Mouse (Mus musculus) activated CD4-positive, CD25-positive, alpha-beta regulatory T cell, adult 4 months (primary cell): ENCODE results near the gene Plpp4. TPM values are rescaled to one million over a fixed set of nuclear protein-coding genes. Genes with fewer than 3 reads are reported as not detected.

ENCODE experiments used
- ATAC-seq: one replicate; pipeline ENCODE4 v1.8.0; 2017
- polyA plus RNA-seq, 2 experiments: library from polyadenylated mRNA; unstranded; fragments of 100-300 nt; shearing (Covaris generic); gene quantifications; one replicate each; pipeline ENCODE4 v1.2.1; 2017

Plpp4 gene
- polyA plus RNA-seq = not detected

- no peak for ATAC-seq
Measured at GRCm38 (mm10) chr7:129256621-129257373, at the start of gene Plpp4. TSS of gene Plpp4 (plus strand) at chr7:129257031.

GRCm38 (mm10) chr7:129215926-129216543 is 40.8 kb upstream of the Plpp4 start:
- ATAC-seq = no peak

- no peak for ATAC-seq
Measured at GRCm38 (mm10) chr7:129216547-129217195, 40.2 kb upstream of the Plpp4 start.

GRCm38 (mm10) chr7:129220948-129221347 is 35.9 kb upstream of the Plpp4 start:
- ATAC-seq = no peak

GRCm38 (mm10) chr7:129221649-129222048 is 35.2 kb upstream of the Plpp4 start:
- ATAC-seq = no peak

GRCm38 (mm10) chr7:129235410-129235809 is 21.4 kb upstream of the Plpp4 start:
- ATAC-seq = no peak

- no peak for ATAC-seq
Measured at GRCm38 (mm10) chr7:129235995-129236394, 20.8 kb upstream of the Plpp4 start.

- ATAC-seq = no peak
Measured at GRCm38 (mm10) chr7:129250981-129251380, 5.8 kb upstream of the Plpp4 start.

GRCm38 (mm10) chr7:129253406-129253805 is 3.4 kb upstream of the Plpp4 start:
- ATAC-seq = no peak

- ATAC-seq = no peak
Measured at GRCm38 (mm10) chr7:129254126-129254525, 2.7 kb upstream of the Plpp4 start.

- ATAC-seq = no peak
Measured at GRCm38 (mm10) chr7:129255406-129255805, 1.4 kb upstream of the Plpp4 start.

- no peak for ATAC-seq
Measured at GRCm38 (mm10) chr7:129257374-129258018, 665 bp downstream of the Plpp4 start.

GRCm38 (mm10) chr7:129258331-129258730 is 1.5 kb downstream of the Plpp4 start:
- no peak for ATAC-seq

- ATAC-seq = no peak
Measured at GRCm38 (mm10) chr7:129259195-129259594, 2.4 kb downstream of the Plpp4 start.

- ATAC-seq = no peak
Measured at GRCm38 (mm10) chr7:129273867-129274266, 17.0 kb downstream of the Plpp4 start.

- ATAC-seq = no peak
Measured at GRCm38 (mm10) chr7:129274726-129275125, 17.9 kb downstream of the Plpp4 start.

GRCm38 (mm10) chr7:129277751-129278150 is 20.9 kb downstream of the Plpp4 start:
- ATAC-seq = no peak

- no peak for ATAC-seq
Measured at GRCm38 (mm10) chr7:129278801-129279200, 22.0 kb downstream of the Plpp4 start.

- no peak for ATAC-seq
Measured at GRCm38 (mm10) chr7:129279261-129279660, 22.4 kb downstream of the Plpp4 start.

GRCm38 (mm10) chr7:129281966-129282365 is 25.1 kb downstream of the Plpp4 start:
- no peak for ATAC-seq

GRCm38 (mm10) chr7:129285186-129285868 is 28.5 kb downstream of the Plpp4 start:
- ATAC-seq = no peak

GRCm38 (mm10) chr7:129293211-129293610 is 36.4 kb downstream of the Plpp4 start:
- no peak for ATAC-seq

- no peak for ATAC-seq
Measured at GRCm38 (mm10) chr7:129301622-129302021, 44.8 kb downstream of the Plpp4 start.
